Mouse (Mus musculus): ENCODE results near the gene Pafah2. TPM values are rescaled to one million over a fixed set of nuclear protein-coding genes. Genes with fewer than 3 reads are reported as not detected.

The Pafah2 gene
- total RNA-seq, 1 experiment from 2014 or later = 3.8 TPM

GRCm38 (mm10) chr4:134449595-134450391, 53.7 kb downstream of the Pafah2 start:
- no peak for ATAC-seq (replicated peaks; ENCODE audit: insufficient number of reproducible peaks, low FRiP score, low TSS enrichment, poor library complexity, severe bottlenecking)

- no peak for ATAC-seq (replicated peaks; ENCODE audit: insufficient number of reproducible peaks, low FRiP score, low TSS enrichment, poor library complexity, severe bottlenecking)
Observed at GRCm38 (mm10) chr4:134450392-134451195, 54.5 kb downstream of the Pafah2 start.

DNA sequence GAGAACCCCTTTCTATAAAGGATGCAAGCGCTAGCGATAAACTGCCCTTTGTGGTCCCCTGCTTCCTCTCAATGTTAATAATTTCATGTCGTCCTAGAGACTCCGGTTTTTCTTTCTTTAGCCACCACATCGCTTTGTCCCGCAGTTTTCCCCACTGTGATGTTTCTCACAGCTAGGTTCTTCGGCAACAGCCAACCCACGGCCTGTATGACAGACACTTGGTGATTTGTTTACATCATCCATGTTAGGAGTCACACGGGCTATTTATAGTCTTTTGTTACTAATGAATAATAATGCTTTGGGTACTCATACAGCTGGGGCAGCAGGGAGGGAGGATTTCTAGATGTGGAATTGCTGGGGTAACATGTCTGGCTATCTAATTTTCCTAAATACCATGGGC, 55.4 kb downstream of the Pafah2 start:
- ATAC-seq (replicated peaks; ENCODE audit: insufficient number of reproducible peaks, low FRiP score, low TSS enrichment, poor library complexity, severe bottlenecking) = no peak

DNA sequence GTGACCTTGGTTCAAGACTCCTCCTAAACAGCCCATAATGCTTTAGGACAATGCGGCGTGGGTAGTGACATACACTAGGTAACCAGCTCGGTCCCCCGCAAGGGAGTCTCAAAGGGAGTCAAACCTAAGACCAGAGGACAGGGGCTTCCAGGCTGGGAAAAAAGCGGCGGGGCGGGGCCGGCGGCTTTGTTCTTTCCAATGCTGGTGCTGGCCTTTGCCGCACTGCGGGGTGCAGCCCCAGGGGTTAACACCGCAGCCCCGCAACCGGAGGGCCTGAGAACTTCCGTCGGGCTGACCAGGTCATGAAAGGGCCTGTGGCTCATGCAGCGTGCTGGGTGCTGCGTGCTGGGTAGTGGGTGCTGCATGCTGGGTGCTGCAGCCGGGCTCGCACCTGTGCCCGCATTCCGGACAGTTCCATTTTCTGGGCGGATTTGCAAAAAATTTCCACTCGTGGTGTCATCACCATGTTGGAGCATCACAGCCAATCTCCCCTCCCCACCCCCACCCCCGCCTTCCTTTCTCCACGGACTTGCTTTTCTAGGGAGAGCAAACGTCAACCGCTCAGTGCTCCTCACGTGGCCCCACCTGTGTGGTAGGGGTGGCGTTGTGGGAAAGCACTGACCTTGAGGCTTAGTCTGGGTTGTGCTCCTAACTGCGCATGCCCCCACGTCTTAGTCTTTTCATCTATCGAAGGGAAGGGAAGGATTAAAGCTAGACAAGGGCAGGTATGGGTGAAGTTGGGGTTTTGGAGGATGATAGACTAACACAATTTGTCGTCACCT, 57.7 kb downstream of the Pafah2 start:
- ATAC-seq (replicated peaks; ENCODE audit: insufficient number of reproducible peaks, low FRiP score, low TSS enrichment, poor library complexity, severe bottlenecking) = no peak

GRCm38 (mm10) chr4:134455310-134455709, 59.2 kb downstream of the Pafah2 start:
- ATAC-seq (replicated peaks; ENCODE audit: insufficient number of reproducible peaks, low FRiP score, low TSS enrichment, poor library complexity, severe bottlenecking) = no peak

DNA sequence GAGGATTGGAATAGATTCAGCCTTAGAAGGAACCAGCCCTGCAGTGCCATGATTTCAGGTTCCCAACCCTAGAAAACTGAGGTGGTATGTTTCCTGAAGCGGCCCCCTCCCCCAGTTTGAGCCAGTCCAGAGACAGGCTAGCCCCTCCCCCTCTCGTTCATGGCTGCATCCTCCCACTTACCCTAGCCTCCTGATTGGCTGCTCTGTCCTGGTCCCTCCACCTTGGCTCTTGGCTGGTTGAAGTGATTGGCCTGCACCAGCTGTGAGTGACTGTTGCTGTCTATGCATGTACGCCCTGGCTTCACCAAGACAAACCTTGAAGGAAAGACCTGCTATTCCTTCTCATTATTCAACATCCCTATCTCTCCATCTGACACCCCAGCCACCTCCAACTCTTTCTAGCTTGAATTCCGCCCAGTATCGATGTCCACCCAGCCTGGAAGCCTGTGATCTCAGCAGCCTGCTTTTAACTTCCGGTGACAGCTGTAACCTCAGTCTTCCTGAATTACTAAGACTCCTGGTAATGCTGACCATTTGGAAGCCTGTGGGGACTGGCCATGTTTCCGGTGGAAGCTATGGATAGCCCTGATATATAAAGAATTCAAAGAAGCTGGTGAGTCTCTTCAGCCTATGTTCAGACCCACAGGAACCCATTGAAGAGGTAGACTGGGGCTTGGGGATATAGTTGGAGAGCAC, 61.2 kb downstream of the Pafah2 start:
- no peak for ATAC-seq (replicated peaks; ENCODE audit: insufficient number of reproducible peaks, low FRiP score, low TSS enrichment, poor library complexity, severe bottlenecking)

DNA sequence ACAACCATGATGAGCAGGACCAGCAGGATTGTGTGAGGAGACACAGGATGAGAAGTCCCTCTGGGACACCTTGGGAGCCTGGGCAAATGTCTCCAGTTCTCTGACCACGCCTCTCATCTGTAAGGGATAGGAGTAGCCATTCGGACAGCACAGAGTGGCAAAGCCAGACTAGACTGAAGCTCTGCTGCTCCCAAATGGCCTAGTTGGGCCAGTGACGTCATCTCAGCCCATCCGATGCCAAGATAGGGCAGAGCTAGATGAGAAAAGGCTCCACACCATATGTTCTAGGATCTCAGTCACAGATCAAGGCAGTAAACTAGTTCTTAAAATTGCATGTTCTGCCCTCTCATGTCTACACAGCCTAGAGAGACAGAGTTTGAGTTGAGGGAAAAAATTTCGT, 62.7 kb downstream of the Pafah2 start:
- ATAC-seq (replicated peaks; ENCODE audit: insufficient number of reproducible peaks, low FRiP score, low TSS enrichment, poor library complexity, severe bottlenecking) = no peak

GRCm38 (mm10) chr4:134460277-134460676, 64.2 kb downstream of the Pafah2 start:
- ATAC-seq (replicated peaks; ENCODE audit: insufficient number of reproducible peaks, low FRiP score, low TSS enrichment, poor library complexity, severe bottlenecking) = peak; percentile 86

DNA sequence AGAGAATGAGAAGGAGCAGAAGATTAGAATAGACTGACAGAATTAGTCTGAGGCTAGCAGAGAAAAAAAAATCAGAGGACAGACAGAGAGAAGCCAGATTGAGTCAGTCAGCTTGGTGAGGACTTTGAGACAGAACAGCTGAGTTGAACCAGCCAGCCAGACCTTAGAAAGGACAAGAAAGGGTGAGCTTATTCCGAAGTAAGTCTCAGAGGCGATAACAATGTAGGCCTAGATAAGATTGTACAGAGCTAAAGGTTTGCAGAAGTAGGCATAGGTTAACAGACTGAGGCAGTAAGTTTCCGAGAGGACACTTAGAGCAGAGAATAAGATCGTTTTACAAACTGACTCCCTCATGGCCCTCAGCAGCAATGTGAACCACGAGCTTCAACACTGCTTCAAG, 65.1 kb downstream of the Pafah2 start:
- no peak for ATAC-seq (replicated peaks; ENCODE audit: insufficient number of reproducible peaks, low FRiP score, low TSS enrichment, poor library complexity, severe bottlenecking)

DNA sequence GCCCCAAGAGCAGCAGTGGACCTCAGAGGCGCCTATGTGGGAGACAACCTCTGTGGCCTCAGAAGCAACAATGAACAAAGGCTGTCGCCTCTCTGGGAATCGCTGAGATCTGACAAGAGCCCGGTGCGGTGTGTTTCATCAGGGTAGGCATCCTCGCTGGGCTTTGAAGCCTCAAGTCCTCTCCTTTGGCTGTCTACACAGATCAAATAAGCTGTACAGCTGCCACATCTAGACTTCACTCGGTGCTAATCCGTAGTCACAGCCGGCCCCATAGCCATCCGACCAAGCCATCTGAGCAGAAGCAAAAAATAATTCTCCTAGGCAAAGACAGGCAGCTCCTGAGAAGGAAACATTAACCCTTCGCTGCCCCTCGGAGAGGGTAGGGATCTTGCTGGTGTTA, 69.7 kb downstream of the Pafah2 start:
- ATAC-seq (replicated peaks; ENCODE audit: insufficient number of reproducible peaks, low FRiP score, low TSS enrichment, poor library complexity, severe bottlenecking) = no peak

GRCm38 (mm10) chr4:134466381-134467262, 70.5 kb downstream of the Pafah2 start:
- no peak for ATAC-seq (replicated peaks; ENCODE audit: insufficient number of reproducible peaks, low FRiP score, low TSS enrichment, poor library complexity, severe bottlenecking)

GRCm38 (mm10) chr4:134467435-134468214, 71.5 kb downstream of the Pafah2 start:
- ATAC-seq (replicated peaks; ENCODE audit: insufficient number of reproducible peaks, low FRiP score, low TSS enrichment, poor library complexity, severe bottlenecking) = no peak

- ATAC-seq (replicated peaks; ENCODE audit: insufficient number of reproducible peaks, low FRiP score, low TSS enrichment, poor library complexity, severe bottlenecking) = peak; percentile 93
Observed at GRCm38 (mm10) chr4:134468215-134468575, 72.1 kb downstream of the Pafah2 start, which contains the start of gene Stmn1. Gene Stmn1 (plus strand): TSS chr4:134468320.

GRCm38 (mm10) chr4:134468578-134469266, 72.6 kb downstream of the Pafah2 start:
- peak; percentile 85 for ATAC-seq (replicated peaks; ENCODE audit: insufficient number of reproducible peaks, low FRiP score, low TSS enrichment, poor library complexity, severe bottlenecking)

DNA sequence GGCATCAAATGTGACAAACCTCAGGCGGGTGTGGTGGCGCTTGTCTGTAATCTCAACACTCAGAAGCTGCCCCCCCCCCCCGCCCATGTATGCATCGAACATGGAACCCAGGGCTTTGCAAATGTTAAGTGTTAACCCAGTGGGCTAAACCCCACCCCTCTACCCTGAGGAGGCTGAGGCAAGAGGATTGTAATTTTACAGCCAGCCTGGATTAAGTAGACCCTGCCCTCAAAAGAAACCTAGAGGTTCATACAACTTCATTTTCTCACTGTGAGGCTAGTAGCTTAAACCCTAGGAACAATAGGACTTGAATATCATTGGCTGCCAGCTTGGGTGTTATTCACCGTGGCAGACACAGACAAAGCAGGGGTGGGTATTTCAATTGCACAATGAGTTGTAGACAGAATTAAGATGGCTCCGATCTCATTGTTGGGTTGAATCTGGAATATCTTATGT, 73.2 kb downstream of the Pafah2 start:
- ATAC-seq (replicated peaks; ENCODE audit: insufficient number of reproducible peaks, low FRiP score, low TSS enrichment, poor library complexity, severe bottlenecking) = no peak

- no peak for ATAC-seq (replicated peaks; ENCODE audit: insufficient number of reproducible peaks, low FRiP score, low TSS enrichment, poor library complexity, severe bottlenecking)
Observed at GRCm38 (mm10) chr4:134469985-134470384, 73.9 kb downstream of the Pafah2 start.

Measured in monocyte, adult 5-6 weeks (primary cell).